Mouse (Mus musculus) C2C12 (cell line): ENCODE measurements at regions not wholly inside any gene's neighbourhood (a gene's known extent, or its start where the extent isn't known, plus 50 kb on each side); places are given as distances from the start of the nearest gene placed in this dataset.

Experiments used
- CEBPB ChIP-seq: IDR thresholded peaks from one replicate; pipeline ENCODE4 v1.6.1; 2011; ENCODE audit warnings: low read depth, mild to moderate bottlenecking, control low read depth, moderate library complexity
- CTCF ChIP-seq: IDR thresholded peaks from one replicate; pipeline ENCODE4 v1.5.1; 2011; ENCODE audit not compliant: control insufficient read depth, insufficient read depth, insufficient read length
- FOSL1 ChIP-seq: IDR thresholded peaks from one replicate; pipeline ENCODE4 v1.8.0; 2011; ENCODE audit warnings: mild to moderate bottlenecking, low read length; ENCODE audit not compliant: poor library complexity, insufficient read depth, severe bottlenecking
- MAX ChIP-seq: IDR thresholded peaks from one replicate; pipeline ENCODE4 v1.6.1; 2011; ENCODE audit warnings: mild to moderate bottlenecking, control low read depth
- MYOD1 ChIP-seq: IDR thresholded peaks from one replicate; pipeline ENCODE4 v1.6.1; 2011; ENCODE audit warnings: low read depth; ENCODE audit not compliant: control insufficient read depth, insufficient read length
- MYOG ChIP-seq: IDR thresholded peaks from one replicate; pipeline ENCODE4 v1.6.1; 2011; ENCODE audit not compliant: control insufficient read depth, insufficient read length; ENCODE audit errors: extremely low read depth
- USF1 ChIP-seq: IDR thresholded peaks from one replicate; pipeline ENCODE4 v1.6.1; 2011; ENCODE audit warnings: low read depth, mild to moderate bottlenecking, control low read depth, moderate library complexity

- TF ChIP-seq MYOD1 (no peak), CTCF (no peak), USF1 (no peak), MAX (no peak), MYOG (no peak), FOSL1 (no peak), CEBPB (no peak)
Observed at GRCm38 (mm10) chr15:56810151-56810550, 667.3 kb downstream of the Slc22a22 start.
